Mouse (Mus musculus) adrenal gland, adult 18-20 months (tissue): ENCODE results near the gene Col28a1. TPM values are rescaled to one million over a fixed set of nuclear protein-coding genes. Genes with fewer than 3 reads are reported as not detected.

Source experiments
- DNase-seq, 2 experiments: peaks; one replicate each; pipeline ENCODE4 v3.0.0; 2021 to 2022; ENCODE audit warnings: low spot score in 2 of 2
- total RNA-seq, 2 experiments: library from RNA; stranded (reverse); gene quantifications; 1 replicate in 1 of 2; 2 replicates in 1 of 2; pipeline ENCODE4 v1.2.3; 2021

Col28a1 gene
- total RNA-seq, 2 experiments from 2014 or later = 0.89 to 2.2 TPM

DNA sequence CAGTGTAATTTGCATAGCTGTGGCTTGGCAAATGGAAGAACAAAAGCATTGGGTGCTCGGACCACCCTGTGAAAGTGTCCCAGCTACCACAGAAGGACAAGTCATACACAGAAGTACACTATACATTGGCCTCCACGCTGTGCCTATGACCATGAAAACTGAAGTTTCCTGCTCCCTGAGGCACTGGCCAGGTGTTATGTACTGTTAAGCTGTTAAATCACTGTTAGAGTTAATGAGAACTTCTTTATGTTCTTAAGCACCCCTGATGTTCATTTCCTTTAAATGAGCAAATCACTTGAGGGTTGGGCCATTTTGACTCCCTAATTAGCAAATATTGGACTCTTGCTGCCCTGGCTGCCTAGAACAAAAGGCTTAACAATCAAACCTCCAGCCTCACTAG, 73.3 kb downstream of the Col28a1 start:
- DNase-seq = no peak

DNA sequence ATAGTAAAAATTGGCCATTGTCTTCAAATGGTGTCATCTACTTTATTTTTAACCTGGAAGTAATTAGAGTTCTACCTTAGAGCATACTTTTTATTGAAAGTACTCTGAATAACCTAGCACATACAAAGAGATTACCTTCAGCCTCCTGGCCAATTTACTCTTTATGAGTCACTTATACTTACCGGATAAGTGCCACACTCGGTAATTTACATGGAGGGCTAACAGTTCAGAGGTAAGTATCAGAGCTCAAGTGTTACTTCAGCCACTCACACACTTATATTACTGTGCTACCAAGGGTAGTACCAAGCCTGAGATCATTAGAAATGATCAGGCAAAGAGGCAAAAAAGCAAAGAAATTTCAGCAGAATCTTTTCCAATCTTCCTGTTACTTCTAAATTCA, 73.8 kb downstream of the Col28a1 start:
- DNase-seq = no peak

GRCm38 (mm10) chr6:8105870-8106706, 86.3 kb downstream of the Col28a1 start:
- no peak for DNase-seq

GRCm38 (mm10) chr6:8101224-8101623, 91.2 kb downstream of the Col28a1 start:
- no peak for DNase-seq

DNA sequence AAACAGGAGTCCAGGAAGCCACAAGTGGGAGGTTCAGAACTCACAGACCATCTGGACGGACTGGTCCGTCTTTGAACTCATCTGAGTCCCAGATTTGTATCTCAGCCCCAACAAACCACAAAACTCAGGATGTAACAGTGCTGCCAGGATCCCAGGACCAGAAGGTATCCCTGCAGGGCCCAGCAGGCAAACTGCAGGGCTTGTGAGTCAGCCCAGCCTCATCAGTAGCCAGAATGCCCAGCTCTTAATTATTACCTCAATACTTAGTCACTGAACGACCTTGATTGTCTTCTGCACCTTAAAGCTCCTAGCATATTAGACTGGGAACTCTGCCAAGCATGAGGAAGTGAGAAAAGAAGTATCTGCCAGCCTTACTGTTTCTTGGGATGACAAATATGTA, 96.6 kb downstream of the Col28a1 start:
- no peak for DNase-seq

DNA sequence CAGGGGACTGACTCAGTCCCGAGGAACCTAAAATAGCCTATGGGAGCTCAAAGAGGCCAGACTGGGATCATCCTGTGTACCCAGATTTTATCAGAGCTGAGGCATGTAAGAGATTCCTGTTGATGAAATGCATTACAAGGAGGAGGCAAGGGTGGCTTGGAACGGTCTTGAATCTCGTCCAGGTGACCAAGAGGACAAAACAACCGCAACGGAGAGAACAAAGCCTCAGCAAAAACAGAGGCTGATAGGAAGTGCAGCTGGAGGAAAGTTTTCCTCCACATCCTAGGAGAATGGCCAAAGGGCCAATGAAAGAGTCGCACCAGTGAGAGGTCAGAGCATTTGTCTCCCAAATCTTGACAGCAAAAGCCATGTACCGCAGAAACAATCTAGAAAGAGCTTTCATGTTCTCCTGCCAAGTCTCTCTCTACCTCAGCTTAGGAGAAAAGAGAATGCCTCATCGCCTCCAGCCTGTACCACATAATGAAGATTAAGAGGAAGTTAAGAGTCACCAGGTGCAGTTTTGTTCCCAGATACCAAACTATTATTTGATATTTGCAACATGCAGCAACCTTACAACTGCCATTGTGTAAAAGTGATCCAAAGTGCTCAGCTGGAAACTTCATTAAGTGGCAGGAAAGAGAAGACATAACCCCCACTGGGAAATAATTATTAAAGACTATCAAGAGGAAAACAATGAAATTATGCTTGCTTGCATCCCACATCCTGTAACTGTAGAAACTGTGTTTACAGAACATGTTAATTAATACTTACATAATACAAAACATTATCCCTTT, 98.1 kb downstream of the Col28a1 start:
- DNase-seq = no peak

- no peak for DNase-seq
Measured at GRCm38 (mm10) chr6:8093556-8093955, 98.9 kb downstream of the Col28a1 start.

DNA sequence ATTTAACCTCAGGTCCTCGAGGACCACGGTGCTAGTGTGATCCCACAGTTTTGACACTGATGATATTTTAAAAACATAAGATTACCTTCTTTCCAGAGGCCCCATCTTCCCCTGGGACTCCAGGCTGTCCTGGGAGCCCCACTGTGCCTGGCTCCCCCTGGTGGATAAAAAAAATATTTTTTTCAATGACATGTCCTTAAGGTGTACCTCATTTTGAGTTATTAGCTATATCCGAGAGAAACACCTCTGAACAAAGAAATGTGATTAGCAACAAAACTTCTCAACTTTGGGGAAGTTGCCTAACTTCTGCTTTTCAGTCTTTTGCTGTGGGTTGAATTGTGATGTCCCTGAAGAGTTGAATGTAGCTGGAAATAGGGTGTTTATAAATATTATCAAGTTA, 105.6 kb downstream of the Col28a1 start:
- DNase-seq = peak in 1 of 2 experiments; percentile 16

GRCm38 (mm10) chr6:8084806-8085205, 107.6 kb downstream of the Col28a1 start:
- no peak for DNase-seq

DNA sequence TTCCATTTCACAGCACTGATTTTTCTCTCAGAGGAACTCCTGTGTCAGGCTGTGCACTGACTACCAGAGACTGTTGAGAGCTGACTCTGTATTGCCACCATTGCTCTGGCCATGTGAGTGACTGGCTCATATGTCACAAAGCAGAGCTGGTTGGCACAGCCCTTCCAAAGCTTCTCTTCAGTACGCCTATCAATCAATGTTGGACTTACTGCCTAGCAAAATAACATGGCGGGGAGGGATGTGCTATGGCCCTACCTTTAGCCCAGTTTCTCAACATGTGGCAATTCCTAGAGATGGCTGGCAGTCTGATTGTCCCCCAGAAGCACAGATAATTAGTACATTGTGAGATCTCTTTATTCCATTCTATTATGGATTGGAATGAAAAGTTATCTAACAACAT, 109.2 kb downstream of the Col28a1 start:
- no peak for DNase-seq

- no peak for DNase-seq
Measured at GRCm38 (mm10) chr6:8077572-8078146, 114.8 kb downstream of the Col28a1 start.

DNA sequence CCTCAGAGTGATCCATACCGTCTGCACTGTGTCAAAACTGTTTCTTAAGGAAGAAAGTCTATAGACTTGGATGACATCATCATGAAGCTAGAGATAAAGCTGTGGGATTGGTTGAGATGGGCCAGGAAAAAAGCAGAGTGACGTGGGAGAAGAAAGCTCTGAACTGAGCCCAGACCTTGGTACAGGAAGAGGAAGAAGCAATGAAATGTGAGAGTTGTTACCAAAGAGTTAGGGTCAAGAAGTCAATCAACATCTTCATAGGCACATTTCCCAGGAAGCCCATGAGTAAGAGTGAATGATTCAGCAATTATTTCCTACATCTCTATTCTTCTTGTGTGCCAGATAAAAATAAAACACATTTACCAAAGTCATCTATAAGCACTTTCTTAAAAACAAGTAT, 117.5 kb downstream of the Col28a1 start:
- DNase-seq = no peak

DNA sequence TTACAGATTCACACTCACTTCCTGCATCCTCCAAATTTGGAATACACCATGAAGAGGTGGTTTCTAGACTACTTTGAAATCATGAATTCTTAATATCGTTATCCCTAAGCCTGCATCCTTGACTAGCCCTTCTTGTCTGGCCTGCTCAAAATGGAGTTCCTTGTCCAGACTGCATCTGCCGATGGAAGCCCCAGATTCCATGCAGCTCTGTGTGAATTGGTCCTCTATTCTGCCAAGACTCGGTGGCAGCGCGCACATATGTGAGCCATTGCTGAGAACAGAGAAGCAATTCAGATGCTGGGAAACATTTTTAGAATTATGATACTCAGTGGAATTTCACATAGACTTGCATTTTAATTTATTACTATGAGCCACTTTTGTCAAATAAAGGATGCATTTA, 123.4 kb downstream of the Col28a1 start:
- no peak for DNase-seq

GRCm38 (mm10) chr6:8068394-8068793, 124.0 kb downstream of the Col28a1 start:
- DNase-seq = no peak

DNA sequence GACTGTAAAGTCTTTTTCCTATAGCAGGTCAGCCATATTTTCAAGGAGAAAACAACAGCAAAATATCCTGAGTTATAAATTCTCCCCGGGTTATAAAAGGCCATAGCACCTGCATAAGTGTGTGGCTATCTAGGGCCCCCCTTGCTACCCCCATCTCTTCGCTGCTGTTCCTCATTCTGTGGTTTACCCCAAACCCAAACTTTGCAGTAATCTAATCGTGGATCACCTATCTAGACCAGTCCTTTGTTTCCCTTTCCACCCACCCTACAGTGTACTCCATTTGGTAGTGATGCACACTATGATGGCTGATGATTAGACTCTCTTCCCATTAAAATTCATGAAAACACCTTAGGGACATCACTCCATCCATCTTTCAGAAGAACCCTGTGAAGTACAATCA, 125.3 kb downstream of the Col28a1 start:
- no peak for DNase-seq

GRCm38 (mm10) chr6:8066208-8066607, 126.2 kb downstream of the Col28a1 start:
- DNase-seq = peak; percentile 20 to 25

- DNase-seq = no peak
Measured at GRCm38 (mm10) chr6:8059199-8059598, 133.2 kb downstream of the Col28a1 start.

DNA sequence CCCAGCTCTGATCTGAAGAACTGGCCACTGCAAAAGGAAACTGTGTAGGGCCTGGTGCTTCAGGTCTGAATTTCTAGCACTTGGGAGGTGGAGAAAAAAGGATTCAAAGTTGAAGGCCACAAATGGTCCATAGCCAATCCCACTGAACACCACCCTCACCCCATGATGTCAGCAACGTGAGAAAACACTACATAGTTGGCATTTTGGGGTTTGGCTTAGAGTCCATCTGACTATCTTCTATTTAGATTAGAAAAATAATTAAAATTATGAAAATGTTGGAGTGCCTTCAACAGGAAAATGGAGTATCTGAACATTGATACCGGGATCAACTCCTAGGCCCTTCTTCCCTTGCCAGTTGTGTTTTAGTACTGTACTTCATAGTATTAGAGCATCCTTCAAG, 144.2 kb downstream of the Col28a1 start:
- no peak for DNase-seq

GRCm38 (mm10) chr6:8046446-8046845, 146.0 kb downstream of the Col28a1 start:
- DNase-seq = no peak

- DNase-seq = no peak
Measured at GRCm38 (mm10) chr6:8045825-8046224, 146.6 kb downstream of the Col28a1 start.

- DNase-seq = no peak
Measured at GRCm38 (mm10) chr6:8028711-8029110, 163.7 kb downstream of the Col28a1 start.
